Comparison of ENCODE assay signal across 8 mouse cellular contexts in genomic region chr3:101599920-101600741, GRCm38 (mm10). TPM values are rescaled to one million over a fixed set of nuclear protein-coding genes. Genes with fewer than 3 reads are reported as not detected.
DNase-seq lines count a peak whose midpoint lies in the region; ATAC-seq and TF ChIP-seq lines count a peak whose summit lies in the region.

No protein-coding gene starts in this region.

- H3K9me3 ChIP-seq in liver, embryonic 11.5 days (ENCODE audit: control insufficient read depth, low read length) = no peaks in the 10 kb centered on the region
- no peaks in the 10 kb centered on the region for H3K9me3 ChIP-seq in embryonic facial prominence, embryonic 12.5 days
- H3K9me3 ChIP-seq in kidney, postnatal 0 days (replicated peaks; ENCODE audit: low read length) = no peaks in the 10 kb centered on the region
- no peaks in the 10 kb centered on the region for H3K9me3 ChIP-seq in neural tube, embryonic 15.5 days (replicated peaks)

- peaks cover 68% of the 10 kb centered on the region for H3K4me1 ChIP-seq in liver, embryonic 11.5 days (replicated peaks; ENCODE audit: control insufficient read depth, insufficient read depth, low read length)
- peaks cover 72% of the 10 kb centered on the region for H3K4me1 ChIP-seq in embryonic facial prominence, embryonic 12.5 days
- peaks cover 35% of the 10 kb centered on the region for H3K4me1 ChIP-seq in kidney, postnatal 0 days (replicated peaks; ENCODE audit: insufficient read depth, low read length)
- peaks cover 77% of the 10 kb centered on the region for H3K4me1 ChIP-seq in neural tube, embryonic 15.5 days

- DNase-seq in liver, embryonic 11.5 days (ENCODE audit: low spot score) = no peak
- DNase-seq in liver = no peak
- peak; percentile 60 for DNase-seq in kidney, postnatal 0 days (ENCODE audit: low spot score)
- no peak for DNase-seq in right cerebral cortex, postnatal 10 days (ENCODE audit: low spot score in 2 of 2)
- no peak for DNase-seq in cerebellum, adult 11-12 months
- no peak for DNase-seq in ovary, postnatal 14 days (ENCODE audit: low spot score)

- no peaks in the 10 kb centered on the region for H3K27me3 ChIP-seq in liver, embryonic 11.5 days (replicated peaks; ENCODE audit: control insufficient read depth, insufficient read depth, low read length)
- no peaks in the 10 kb centered on the region for H3K27me3 ChIP-seq in embryonic facial prominence, embryonic 12.5 days
- H3K27me3 ChIP-seq in kidney, postnatal 0 days (ENCODE audit: insufficient read depth, low read length) = no peaks in the 10 kb centered on the region
- no peaks in the 10 kb centered on the region for H3K27me3 ChIP-seq in neural tube, embryonic 15.5 days (replicated peaks)

- H3K4me2 ChIP-seq in liver, embryonic 11.5 days = peak overlapping the region; percentile 31
- H3K4me2 ChIP-seq in embryonic facial prominence, embryonic 12.5 days (replicated peaks) = peak overlapping the region; percentile 27
- H3K4me2 ChIP-seq in kidney, postnatal 0 days (ENCODE audit: low read length) = peak overlapping the region; percentile 70
- H3K4me2 ChIP-seq in neural tube, embryonic 15.5 days = peak overlapping the region; percentile 71

- 25% methylated on average over 4 of the region's 4 CpGs for whole genome bisulfite sequencing in liver, embryonic 11.5 days
- WGBS in embryonic facial prominence, embryonic 12.5 days = 31% methylated on average over 4 of the region's 4 CpGs
- 14% methylated on average over 4 of the region's 4 CpGs for WGBS in kidney, postnatal 0 days
- WGBS in neural tube, embryonic 15.5 days = 24% methylated on average over 4 of the region's 4 CpGs

- no peak overlapping the region for H3K9ac ChIP-seq in liver, embryonic 11.5 days (ENCODE audit: low read depth, low read length)
- no peak overlapping the region for H3K9ac ChIP-seq in embryonic facial prominence, embryonic 12.5 days
- H3K9ac ChIP-seq in kidney, postnatal 0 days (ENCODE audit: low read depth, low read length) = peak overlapping the region; percentile 95; the same call in 1 of the 2 replicates
- H3K9ac ChIP-seq in neural tube, embryonic 15.5 days (replicated peaks) = no peak overlapping the region

- H3K36me3 ChIP-seq in liver, embryonic 11.5 days (ENCODE audit: control insufficient read depth, insufficient read depth, low read length) = no peaks in the 10 kb centered on the region; the same call in 1 of the 2 replicates
- 0 out of 2 replicates have a peak, but pooled peaks cover under 1% of the 10 kb centered on the region for H3K36me3 ChIP-seq in embryonic facial prominence, embryonic 12.5 days
- H3K36me3 ChIP-seq in kidney, postnatal 0 days (ENCODE audit: insufficient read depth, low read length) = 0 out of 2 replicates have a peak, but pooled peaks cover 8% of the 10 kb centered on the region
- no peaks in the 10 kb centered on the region for H3K36me3 ChIP-seq in neural tube, embryonic 15.5 days

- H3K27ac ChIP-seq in liver, embryonic 11.5 days (ENCODE audit: low read depth, low read length) = no peak overlapping the region
- peak overlapping the region; percentile 60 for H3K27ac ChIP-seq in embryonic facial prominence, embryonic 12.5 days
- peak overlapping the region; percentile 99 for H3K27ac ChIP-seq in kidney, postnatal 0 days
- no peak overlapping the region for H3K27ac ChIP-seq in neural tube, embryonic 15.5 days (replicated peaks)

- no peak for TF ChIP-seq CTCF in kidney, postnatal 0 days (IDR thresholded peaks at IDR 0.05; ENCODE audit: low read depth)

- H3K4me3 ChIP-seq in liver, embryonic 11.5 days (ENCODE audit: low read depth, low read length) = no peak overlapping the region
- no peak overlapping the region for H3K4me3 ChIP-seq in embryonic facial prominence, embryonic 12.5 days
- peak overlapping the region; percentile 80; the same call in 1 of the 2 replicates for H3K4me3 ChIP-seq in kidney, postnatal 0 days (replicated peaks; ENCODE audit: low read depth, low read length)
- no peak overlapping the region for H3K4me3 ChIP-seq in neural tube, embryonic 15.5 days (replicated peaks)

- no peak for ATAC-seq in liver, embryonic 11.5 days (replicated peaks; ENCODE audit: low FRiP score)
- no peak for ATAC-seq in embryonic facial prominence, embryonic 12.5 days (ENCODE audit: insufficient number of reproducible peaks, insufficient read depth, low FRiP score, low TSS enrichment)
- no peak for ATAC-seq in kidney, postnatal 0 days (replicated peaks; ENCODE audit: low FRiP score, low read depth)
- ATAC-seq in neural tube, embryonic 15.5 days (ENCODE audit: low FRiP score) = no peak

RNA-seq across cellular contexts. Expression of gene Atp1a1, which starts 4.4 kb away (rescaled TPM):
- 127 and 136 TPM in 2 replicates for polyA plus RNA-seq in liver, embryonic 11.5 days (2014; fragmentation: Nextera tagmentation; extraction: Ambion mirVana)
- polyA plus RNA-seq in embryonic facial prominence, embryonic 12.5 days (2016; fragmentation: Nextera tagmentation; extraction: Ambion mirVana) = 59.8 and 66.4 TPM in 2 replicates
- 731 and 809 TPM in 2 replicates for polyA plus RNA-seq in kidney, postnatal 0 days (2015; fragmentation: Nextera tagmentation; extraction: Ambion mirVana)
- 77.2 and 88.7 TPM in 2 replicates for polyA plus RNA-seq in neural tube, embryonic 15.5 days (2015; fragmentation: Nextera tagmentation; extraction: Ambion mirVana)

Comparison
In these comparisons a context has a peak if more than half of its experiments do, and no peak if none do; other contexts are left out.
1. H3K27ac ChIP-seq: peak in embryonic facial prominence, embryonic 12.5 days (single experiment) and kidney, postnatal 0 days (single experiment); none in liver, embryonic 11.5 days (single experiment) and neural tube, embryonic 15.5 days (single experiment).
2. Peak in every context shown above with its lines, with median percentiles within 50 percentile points of each other: H3K4me2 ChIP-seq.